Mouse (Mus musculus): ENCODE results near the gene Zfp382.
"Not testable (repeated sequence)": the region's sequence is repeated elsewhere in the genome, so short reads cannot be mapped to it uniquely, and the experiment has no call there.

The Zfp382 gene

DNA sequence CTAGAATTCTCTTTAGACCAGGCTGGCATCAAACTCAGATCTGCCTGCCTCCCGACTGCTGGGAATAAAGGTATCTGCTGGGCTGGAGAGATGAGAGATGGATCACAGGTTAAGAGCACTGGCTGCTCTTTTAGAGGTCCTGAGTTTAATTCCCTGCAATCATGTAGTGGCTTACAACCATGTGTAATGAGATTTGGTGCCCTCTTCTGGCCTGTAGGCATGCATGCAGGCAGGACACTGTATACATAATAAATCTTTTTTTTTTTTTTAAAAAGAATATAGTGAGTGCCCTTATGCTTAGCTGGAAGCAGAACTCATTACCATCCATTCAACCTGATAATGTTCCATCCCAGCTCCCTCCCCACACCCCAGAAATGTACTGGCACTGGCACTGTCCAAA lies 32.3 kb downstream of the Zfp382 start:
- no peak for DNase-seq

- no peak for DNase-seq
These were observed 33.8 kb downstream of the Zfp382 start for GRCm38 (mm10) chr7:30155507-30155906.

DNA sequence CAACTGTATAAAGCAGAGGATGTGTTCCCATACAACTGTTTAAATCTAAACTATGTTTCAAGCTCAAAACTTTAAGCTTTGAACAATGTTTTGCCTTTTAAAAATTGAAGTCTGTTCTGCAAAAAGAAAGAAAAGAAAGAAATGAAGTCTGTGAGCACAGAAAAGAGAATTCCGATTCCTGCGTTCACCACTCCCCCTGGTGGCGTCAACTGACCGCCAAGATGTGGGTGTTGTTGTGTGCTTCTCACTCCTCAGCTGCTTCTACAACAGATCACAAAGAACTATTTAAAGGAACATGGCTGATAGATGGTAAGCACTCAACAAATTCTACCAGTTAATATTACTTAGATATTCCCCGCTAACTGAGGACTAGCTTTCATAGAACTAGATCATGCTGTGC lies 41.4 kb downstream of the Zfp382 start:
- DNase-seq, result no peak

- DNase-seq, result no peak
These were observed 43.0 kb downstream of the Zfp382 start for GRCm38 (mm10) chr7:30164745-30165144.

- DNase-seq, result no peak
These were observed 47.3 kb downstream of the Zfp382 start for GRCm38 (mm10) chr7:30168914-30169582.

DNA sequence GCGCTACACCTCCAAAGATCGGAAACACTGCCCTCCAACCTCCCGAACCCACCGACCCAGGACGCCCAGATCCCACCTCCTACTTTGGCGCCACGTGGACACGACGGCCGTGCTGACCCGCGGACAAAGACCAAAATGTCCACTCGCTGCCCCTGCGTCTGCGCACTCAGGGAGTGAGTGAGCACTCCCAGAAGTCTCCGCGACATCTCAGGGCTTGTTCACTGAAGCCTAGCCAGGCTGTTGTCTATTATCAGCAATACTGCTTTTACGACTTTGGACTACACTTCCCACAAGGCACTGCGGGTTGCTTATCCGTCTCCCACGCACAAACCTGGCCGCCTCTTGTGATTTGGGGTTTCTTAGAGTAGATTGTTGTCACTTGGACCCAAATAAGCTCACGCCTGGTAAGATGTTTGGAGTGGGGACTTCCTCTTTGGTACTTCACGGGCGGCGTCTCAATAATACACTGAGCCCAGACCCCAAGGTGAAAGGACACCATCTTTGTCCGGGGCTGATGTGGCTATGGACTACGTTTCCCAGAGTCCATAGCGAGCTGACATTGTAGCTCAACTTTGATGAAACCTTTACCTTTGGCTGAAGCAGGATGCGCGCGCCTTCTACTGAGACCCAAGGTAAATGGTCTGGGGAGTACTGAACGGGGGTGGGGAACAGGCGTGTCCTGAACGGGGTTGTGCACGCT lies 48.0 kb downstream of the Zfp382 start, which contains the start of gene Zfp146:
TSS of gene Zfp146 (minus strand) at position 168 of the 700 bp plus-strand sequence.
- peak; percentile 95 for DNase-seq

DNA sequence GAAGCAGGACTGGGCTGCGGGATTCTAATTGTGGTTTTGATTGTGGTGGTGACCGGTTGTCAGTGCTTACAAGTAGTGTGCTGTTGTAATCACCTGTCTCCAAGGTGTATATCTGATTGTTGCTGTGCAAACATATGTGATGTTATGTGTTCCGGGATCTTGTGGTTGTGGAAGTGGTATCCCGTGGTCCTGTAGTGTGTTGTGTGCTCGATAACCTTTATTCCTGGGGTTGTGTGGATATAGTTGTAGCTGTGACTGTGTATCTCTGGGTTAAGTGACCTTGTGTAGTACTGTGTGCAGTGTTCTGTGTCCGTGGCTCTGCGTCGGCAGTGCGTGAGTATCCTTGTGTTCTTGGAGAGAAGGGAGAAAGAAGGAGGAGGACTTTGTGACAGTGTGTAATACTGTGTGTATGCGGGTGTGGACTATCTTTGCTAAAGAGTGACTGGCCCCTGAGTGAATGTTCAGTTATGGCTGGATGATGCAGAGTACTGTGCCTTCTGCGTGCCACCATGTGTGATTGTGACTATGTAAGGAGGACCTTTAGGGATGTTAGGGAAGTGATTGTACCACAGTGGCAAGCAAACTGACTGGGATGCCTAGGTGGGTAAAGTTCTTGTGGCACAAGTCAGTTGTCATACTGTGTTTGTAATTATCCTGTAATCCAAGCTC lies 48.7 kb downstream of the Zfp382 start:
- no peak for DNase-seq

DNA sequence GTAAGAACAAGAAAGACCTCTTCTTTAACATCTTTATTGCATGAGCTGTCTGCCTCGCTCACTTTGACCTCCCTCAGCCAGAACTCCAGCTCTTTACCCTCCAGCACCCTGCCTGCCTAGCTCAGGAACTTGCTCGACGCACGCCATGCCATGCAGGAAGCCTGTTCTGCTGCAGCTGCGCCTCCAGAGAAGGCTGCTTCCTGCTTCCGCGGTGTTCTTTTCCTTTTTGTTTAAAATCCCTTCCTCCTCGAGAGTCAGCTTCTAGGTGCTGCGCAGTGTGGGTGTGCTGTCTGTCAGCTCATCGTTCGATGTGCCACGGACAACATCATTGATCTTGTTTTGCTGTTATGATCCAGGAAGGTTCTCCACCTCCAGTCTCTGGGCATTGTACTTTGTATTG lies 54.7 kb downstream of the Zfp382 start:
- DNase-seq, result no peak

- no peak for DNase-seq
These were observed 56.5 kb downstream of the Zfp382 start for GRCm38 (mm10) chr7:30178256-30178655.

DNA sequence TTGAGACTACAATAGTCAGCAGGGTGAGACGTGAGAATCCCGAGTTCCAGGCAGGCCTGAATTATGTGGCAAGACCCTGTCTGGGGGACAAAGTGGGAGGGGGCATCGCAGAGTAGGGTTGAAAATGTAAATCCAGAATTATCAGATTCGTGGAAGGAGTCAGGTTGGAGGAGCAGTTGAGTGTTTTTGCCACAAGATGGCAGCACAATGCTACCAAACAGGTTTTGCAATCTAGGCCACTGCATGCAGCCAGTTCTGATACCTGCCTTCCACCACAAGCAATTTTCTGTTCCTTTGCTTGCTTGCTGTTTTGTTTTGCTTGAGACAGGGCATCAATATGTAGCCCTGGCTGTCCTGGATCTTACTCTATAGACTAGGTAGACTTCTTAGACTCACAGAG lies 59.6 kb downstream of the Zfp382 start:
- DNase-seq, result peak; percentile 77

GRCm38 (mm10) chr7:30181929-30182328 lies 60.2 kb downstream of the Zfp382 start:
- DNase-seq, result not testable (repeated sequence)

GRCm38 (mm10) chr7:30183189-30183588 lies 61.4 kb downstream of the Zfp382 start:
- not testable (repeated sequence) for DNase-seq

- DNase-seq, result peak; percentile 89
These were observed 62.1 kb downstream of the Zfp382 start, which contains the start of gene Cox7a1 for GRCm38 (mm10) chr7:30183879-30184289. Cox7a1 (plus strand) TSS chr7:30184144.
